Mouse (Mus musculus) natural killer cell, adult 2 months (primary cell): ENCODE results near the gene Gm4216.
"Not testable (repeated sequence)": the region's sequence is repeated elsewhere in the genome, so short reads cannot be mapped to it uniquely, and the experiment has no call there.

ENCODE experiments used
- DNase-seq, 2 experiments: peaks; one replicate each; pipeline ENCODE4 v3.0.0; 2022; ENCODE audit warnings: low spot score in 2 of 2

Gm4216 gene

GRCm38 (mm10) chr7:23019823-23020222, at the start of gene Gm4216:
Gene Gm4216 (minus strand): TSS chr7:23019923.
- not testable (repeated sequence) for DNase-seq

GRCm38 (mm10) chr7:23067356-23067755, 47.6 kb upstream of the Gm4216 start, which contains the start of gene Gm8720:
Gene Gm8720 (minus strand): TSS chr7:23067456.
- DNase-seq: not testable (repeated sequence)

GRCm38 (mm10) chr7:23055240-23055639, 35.5 kb upstream of the Gm4216 start, which contains the start of gene Vmn1r163:
Gene Vmn1r163 (plus strand): TSS chr7:23055540.
- DNase-seq: not testable (repeated sequence)

- not testable (repeated sequence) for DNase-seq
These were observed 35.1 kb downstream of the Gm4216 start, which contains the start of gene Gm4214 for GRCm38 (mm10) chr7:22984573-22984972. Gene Gm4214 (minus strand): TSS chr7:22984673.
